Mouse (Mus musculus) monocyte, adult 5-6 weeks (primary cell): ENCODE data around the gene Sgpp2. TPM values are rescaled to one million over a fixed set of nuclear protein-coding genes. Genes with fewer than 3 reads are reported as not detected.

Experiments used
- ATAC-seq: fragments of 153-309, 156-312 bp; replicated peaks from 2 replicates; pipeline ENCODE4 v1.8.0; 2017; ENCODE audit warnings: mild to moderate bottlenecking; ENCODE audit not compliant: low TSS enrichment, insufficient number of reproducible peaks, severe bottlenecking, poor library complexity, low FRiP score
- total RNA-seq: library from RNA; stranded (forward); fragments of 200-1000, 200-491, 200-594 nt; gene quantifications from 3 replicates; pipeline ENCODE4 v1.2.3, GENCODE M21; 2017

The Sgpp2 gene
- total RNA-seq, 1 experiment from 2014 or later = 0.57 TPM

DNA sequence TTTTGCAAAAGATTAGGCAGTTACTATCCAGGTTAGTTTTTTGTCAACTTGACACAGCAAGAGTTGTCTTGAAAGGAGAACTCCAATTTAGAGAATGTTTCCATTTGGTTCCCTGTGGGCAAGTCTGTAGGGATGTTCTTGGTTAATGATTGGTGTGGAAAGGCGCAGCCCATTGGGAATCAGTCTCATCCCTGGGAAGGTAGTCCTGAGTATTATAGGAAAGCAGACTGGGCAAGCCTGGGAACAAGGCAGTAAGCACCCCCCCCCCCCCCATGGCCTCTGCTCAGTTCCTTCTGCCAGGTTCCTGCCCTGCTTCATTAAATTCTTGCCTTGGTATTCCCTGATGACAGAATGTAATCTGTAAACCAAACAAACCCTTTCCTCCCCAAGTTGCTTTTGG, 19.7 kb downstream of the Sgpp2 start:
- no peak for ATAC-seq

DNA sequence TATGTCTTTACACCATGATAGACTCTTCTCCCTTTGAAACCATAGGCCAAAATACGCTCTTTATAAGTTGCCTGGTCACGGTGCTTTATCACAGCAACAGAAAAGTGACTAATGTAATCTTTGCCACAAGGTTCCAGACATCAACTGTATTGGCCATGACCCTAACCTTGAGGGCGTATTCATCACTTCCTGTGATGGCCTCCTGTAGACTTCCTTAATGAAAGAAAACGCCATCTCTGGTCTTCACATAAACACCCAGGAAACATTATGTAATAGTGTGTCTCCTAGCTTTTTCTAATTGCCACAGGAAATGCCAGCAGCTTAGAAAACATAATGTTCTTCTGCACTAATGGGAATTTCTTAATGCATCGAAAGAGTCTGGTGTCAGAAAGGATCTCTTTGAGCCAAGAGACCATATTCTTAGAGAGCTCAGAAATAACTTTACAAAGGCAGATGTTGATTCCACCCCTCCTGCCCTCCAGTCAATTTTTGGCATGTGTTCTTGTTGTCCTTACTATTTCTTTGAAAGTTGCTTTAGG, 20.5 kb downstream of the Sgpp2 start:
- ATAC-seq = no peak

DNA sequence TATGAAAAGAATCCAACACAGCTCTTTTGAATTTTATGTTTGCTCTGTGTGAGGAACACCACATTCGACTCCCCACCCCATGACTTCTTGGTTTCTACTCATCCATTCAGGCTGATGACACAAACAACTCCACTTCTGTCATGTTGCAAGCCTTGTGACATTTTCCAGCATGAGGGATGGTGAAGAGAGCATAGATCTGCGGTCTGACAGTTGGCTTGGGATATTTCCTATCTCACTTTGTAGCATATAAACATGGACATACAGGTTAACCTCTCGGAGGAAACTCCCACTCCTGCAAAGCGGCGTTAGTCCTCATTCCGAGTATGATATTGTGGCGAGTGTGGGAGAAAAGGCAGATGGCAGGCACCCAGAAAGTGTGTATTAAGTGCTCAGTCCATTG, 27.6 kb downstream of the Sgpp2 start:
- no peak for ATAC-seq

DNA sequence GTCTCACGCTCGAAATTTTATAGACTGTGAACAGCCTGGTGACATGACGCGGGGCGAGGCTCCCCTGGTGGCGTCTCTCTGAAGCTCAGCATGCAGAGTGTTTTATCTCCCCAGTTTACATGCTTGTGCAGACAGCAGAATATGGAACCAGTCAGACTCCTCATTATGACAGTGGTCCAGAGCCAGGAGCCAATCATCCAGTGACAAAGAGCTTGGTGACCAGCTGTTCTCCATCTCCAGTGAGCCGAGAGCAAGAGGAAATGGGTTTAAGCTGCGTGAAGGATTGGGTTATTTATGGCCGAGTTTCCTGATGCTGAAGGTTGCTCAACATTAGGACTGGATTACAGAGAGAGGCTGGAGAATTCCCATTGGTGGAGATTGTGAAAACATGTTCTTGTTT, 28.1 kb downstream of the Sgpp2 start:
- no peak for ATAC-seq

DNA sequence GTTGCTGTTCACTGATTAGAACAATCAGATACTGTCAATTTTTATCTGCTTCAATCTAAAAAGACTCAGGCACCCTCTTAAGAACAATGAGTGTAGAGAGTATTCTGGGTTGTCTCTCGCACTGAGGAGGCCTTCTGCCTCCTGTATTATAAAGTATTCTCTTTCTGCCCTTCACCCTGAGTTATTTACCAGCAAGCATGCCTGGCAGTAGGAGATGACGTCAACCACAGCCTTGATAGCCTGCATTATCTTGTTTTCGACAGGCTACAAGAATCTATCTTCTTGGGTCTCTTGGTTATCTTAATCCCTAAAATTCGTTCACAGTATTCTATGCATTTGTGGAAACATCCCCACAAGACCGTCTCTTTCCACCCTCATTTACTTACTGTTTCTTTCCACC, 29.8 kb downstream of the Sgpp2 start:
- no peak for ATAC-seq

DNA sequence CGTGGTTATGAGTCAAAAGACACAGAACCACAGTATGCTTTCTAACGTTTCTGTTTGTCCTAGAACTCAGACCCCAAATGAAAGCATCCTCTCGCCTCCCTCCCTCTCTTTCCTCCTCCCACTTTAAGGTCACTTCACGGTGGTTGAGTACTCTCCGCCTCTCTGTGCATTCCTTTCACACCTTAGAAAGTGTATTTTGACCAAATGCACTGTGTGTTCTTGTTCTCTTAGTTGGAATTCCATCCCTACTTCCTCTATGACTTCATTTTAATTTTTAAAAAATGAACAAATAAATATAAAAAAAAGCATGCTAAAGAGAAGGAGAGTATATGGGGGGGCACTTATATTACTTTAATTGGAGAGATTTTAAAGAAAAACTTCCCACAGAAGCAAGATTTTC, 30.4 kb downstream of the Sgpp2 start:
- ATAC-seq = no peak

DNA sequence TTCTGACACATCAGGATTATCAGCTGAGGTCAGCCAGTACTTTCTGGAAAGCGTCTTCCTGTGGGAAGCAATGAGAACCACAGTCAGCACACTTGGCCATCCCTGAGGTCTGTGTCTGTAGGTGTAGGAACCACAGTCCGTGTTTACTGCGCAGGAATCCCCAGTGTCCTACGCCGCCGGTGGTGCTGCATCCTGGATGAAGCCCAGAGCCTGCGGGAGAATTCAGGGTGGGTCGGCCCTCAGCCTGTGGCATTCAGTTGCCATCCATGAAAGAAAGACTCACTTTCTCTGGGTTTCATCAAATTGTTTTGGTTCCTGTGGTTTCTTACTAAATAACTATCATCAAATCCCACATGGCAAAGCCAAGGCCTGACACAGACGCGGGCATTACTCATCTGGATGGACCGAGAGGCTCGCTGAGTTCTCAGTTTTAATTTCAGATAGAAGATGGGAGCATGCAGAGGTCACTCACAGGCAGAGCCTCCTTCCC, 37.2 kb downstream of the Sgpp2 start:
- ATAC-seq = no peak

DNA sequence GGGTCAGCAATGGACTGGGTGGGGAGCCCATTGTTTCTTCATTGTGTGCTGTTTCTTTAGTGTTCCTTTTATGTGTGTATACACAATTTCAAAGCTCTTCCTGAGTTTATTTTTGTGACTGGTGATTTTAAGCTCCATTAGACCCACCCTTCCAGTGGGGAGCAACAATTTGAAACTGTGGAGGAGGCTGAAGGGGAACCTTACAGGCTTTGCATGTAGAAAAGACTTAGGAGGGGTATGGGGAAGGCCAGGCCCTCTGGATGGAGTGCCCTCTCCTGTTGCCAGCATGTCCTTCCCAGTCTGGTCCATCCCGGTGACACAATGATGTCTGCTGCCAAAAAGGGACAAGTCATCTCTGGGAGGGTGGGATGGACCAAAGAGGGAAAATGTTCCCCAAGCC, 39.1 kb downstream of the Sgpp2 start:
- ATAC-seq = no peak

DNA sequence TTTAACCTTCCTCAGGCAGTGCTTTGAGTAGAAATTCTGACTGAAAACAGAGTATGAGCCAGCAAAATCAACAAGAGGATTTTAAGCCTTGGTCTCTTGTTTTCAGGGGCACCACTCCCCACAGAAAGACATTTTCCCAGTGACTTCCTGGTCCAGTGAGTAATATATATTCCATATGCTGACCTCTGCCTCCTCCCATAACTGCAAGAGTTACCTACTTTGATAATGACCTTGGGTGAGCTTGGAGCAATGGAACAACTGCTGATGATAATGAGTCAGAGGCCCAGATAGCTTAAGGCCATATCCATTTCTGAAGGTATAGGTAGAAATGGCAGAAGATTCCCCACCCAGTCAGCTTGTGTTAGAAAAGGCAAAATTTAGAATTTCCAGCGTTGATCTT, 43.1 kb downstream of the Sgpp2 start:
- ATAC-seq = no peak

DNA sequence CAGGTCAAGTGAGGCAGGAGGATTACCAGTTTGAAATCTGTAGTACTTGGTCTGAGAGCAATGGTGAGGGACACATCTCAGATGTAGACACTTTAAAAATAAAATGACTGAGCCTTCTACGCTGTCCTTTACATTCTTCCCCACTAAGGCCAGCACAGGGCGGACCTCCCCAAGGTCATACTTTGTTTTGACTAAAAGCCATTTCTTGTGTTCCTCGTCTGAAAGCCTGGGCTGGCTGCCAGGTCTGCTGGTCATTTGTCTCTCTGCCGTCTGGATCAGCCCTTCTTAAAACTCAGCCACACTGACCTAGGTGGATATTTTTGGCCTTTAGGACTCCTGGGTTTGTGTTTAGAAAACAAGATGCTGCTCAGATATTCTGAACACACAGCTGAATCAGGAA, 45.0 kb downstream of the Sgpp2 start:
- no peak for ATAC-seq

DNA sequence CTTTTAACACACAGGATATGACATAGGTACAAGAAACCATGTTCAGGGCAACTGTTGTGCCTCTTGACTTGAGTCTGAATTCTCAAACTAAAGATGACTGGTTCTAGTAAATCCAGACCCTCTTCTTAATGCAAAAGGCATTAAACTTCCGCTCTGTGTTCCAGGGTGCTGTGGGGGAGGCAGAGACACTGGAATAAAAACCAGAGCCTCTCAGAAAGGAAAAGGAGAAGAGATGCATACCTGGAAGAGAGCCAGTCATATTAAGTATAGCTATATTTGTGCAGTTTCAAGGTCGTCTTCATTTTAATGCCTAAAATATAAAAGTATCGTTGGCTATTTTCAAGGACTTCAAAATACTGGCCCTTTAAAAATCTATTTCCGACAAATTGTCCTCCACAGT, 47.3 kb downstream of the Sgpp2 start:
- no peak for ATAC-seq

DNA sequence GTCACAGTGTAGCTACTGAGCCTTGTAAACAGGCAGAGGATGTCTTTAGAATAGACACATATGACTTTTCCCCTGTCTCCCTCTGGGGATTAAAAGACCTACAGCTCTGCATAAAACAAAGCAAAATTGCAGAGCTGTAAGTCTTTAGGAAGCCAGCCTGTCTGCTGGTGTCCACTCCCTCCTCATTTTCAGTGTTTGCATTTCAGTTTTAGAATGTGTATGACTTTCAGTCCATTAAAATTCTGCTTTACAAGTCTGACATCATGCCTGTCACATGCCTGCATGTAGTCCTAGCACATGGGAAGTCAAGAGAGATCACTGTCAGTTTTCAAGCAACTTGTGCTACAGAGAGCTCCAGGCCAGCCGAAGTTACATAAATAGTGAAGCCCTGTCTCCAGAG, 47.7 kb downstream of the Sgpp2 start:
- no peak for ATAC-seq

DNA sequence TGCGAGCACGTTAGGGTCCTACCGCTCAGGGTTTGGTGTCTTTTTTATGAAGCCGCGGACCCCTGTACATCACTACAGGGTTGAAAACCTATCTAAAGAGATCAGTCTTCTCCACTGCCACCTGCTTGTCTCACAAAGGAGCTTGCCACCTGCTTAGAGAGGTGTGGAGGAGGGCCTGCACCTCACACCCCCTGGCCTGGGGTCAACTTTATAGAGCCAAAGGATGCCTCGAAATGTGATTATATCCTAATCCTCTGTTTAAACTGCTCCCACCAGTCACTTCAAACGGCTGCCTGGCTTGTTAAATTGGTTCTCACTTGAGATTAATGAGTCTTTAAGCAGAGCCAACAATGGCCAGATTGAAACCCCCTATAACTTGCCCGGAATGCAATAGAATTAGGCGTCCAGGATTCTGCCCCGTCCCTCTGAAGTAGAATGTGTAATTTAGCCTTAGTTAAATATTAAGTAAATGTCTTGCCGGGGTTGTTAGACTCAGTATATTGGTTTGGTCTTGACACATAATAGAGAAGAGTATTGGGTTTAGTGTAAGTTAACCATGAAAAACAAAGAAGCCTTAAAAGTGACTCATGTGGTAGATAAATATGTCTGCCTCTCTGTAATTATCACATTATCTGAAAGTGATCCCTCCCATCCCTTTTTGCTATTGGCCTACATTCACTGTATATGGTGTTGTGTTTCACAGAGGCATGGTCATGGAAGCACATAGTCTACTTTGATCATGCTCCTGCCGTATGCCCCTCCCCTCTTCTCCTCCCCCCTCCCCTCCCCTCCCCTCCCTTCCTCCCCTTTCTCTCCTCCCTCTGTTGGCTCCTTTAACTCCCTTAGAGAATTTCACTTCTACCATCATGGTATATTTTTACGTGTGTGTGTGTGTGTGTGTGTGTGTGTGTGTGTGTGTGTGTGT, 54.1 kb downstream of the Sgpp2 start:
- no peak for ATAC-seq

DNA sequence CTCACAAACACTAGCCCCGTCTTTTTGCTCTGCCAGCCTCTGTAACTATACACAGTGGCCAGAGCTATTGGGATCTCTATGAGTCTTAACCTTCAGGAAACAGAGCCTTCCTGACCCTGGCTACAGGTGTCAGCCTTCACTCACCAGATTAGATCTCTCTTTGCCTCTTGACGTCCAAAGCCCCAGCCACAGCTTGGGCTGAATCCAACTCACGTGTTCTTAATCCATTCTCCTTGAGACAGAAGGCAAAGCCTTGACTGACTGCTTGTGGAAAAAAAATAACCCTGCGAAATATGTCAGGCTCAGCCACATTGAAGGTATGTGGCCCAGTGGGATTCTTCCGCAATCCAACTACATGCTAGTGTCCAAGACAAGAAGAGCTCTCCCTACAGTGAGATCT, 57.7 kb downstream of the Sgpp2 start:
- no peak for ATAC-seq

DNA sequence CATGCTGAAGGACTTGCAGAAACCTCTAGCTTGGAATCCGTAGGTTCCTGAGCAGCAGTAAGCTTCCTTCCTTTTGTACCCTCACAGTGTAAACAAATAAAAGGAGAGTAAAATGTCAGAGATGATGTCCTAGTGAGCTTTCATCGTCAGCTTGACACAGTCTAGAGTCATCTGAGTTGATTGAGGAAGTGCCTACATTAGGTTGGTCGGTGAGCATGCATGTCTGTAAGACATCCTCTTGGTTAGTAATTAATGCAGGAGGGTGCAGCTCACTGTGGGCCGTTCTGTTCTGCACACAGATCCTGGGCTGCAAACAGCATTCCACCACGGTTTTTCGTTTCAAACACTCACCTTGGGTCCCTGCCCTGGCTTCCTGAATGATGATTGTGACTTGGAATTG, 60.0 kb downstream of the Sgpp2 start:
- no peak for ATAC-seq

DNA sequence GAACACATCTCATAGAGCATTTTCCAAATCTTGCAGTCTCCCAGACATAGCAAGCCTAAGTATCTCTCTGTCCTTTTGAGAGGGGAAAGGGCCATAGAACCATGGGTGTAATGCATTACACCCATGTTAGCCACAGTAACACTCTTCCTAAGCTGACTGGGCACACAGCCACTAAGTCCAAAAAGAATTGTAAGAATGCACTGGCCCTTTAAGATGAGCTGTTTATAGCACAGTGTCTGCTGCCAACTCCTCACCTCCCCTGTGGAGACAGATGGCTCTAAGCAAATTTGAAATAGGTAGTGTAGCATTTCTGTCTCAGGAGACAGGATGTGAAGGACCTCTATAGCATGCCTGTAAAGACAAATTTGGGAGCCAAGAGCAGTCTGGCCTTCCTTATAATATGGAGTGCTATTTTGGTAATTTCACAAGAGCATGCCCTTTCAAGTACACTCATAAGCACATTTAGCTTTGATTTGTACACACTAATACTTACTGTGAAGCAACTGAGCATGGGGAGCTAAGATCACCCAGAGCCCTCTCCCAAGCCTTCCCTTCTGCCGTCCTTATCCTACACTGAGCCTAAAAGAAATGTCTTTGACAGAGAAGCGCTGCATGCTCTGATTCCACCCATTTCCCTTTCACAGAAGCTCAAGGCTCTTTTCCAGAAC, 61.6 kb downstream of the Sgpp2 start:
- no peak for ATAC-seq

DNA sequence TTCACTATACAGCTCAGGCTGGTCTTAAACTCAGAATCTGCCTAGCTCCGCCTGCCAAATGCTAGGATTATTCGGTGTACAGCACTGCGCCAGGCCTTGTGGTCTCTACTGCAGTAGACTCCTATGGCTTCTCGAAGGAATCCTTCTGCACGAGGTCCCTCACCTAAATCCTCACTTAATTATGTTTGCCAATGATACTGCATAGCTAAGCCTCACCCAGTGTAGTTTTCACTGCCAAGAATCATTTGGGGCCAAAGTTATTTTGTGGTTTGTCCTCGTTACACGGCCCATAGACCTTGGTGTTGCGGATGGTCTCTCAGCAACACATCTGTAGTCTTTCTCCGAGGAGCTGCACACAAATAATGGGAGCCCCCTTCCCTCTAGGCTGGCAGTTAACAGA, 62.2 kb downstream of the Sgpp2 start:
- no peak for ATAC-seq

DNA sequence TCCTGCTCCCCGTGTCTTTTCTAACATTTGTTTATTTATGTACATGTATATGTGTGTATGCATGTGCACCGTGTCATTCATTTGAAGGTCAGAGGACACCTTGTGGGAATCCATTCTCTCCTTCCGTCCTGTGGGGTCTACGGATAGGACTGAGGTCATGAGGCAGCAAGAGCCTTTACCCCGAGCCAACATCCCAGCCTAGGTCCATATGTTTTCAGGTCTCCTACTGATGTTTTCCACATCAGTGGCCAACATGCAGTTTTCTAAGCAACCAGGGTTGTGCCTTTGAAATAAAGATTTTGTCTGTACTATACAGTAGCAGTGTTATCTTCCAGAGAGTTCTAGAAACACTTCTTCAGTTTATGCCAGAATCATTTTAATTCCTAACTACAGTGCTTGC, 63.7 kb downstream of the Sgpp2 start:
- no peak for ATAC-seq

DNA sequence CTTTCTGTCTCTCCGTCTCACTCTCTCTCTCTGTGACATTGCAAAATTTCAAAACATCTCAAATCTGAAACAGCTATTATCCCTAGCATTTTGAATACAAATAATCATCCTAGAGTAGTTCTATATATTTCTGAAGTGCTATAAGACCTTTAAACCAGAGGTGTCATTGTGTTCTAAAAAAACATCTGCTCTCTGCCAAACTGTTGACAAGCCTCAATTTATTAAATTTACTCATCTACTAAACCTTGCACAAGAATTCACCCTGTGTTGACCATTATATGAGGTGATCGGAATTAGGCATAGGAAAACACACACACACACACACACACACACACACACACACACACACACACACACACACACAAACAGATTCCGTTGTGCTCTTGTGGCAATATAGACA, 64.9 kb downstream of the Sgpp2 start:
- no peak for ATAC-seq

DNA sequence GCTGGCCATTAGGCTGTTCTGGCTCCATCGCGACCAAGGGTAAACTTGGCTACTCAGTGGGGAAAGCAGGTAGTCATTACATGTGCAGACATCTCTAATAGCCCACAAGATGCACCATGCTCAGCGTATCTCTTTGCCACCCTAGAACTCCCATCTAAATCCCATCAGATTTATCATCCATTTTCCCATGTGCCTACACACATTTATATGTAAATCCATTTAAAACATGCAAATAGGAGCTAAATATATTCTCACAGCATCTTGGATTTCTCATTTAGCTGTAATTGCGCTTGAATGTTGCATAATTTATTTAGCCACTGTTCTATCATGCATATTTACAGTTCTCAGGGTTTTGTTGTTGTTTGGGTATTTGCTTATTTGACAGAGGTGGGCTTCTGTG, 70.8 kb downstream of the Sgpp2 start:
- no peak for ATAC-seq
